Comparison of ENCODE assay signal across 8 mouse cellular contexts in genomic region chrX:93832337-93832884, GRCm38 (mm10). TPM values are rescaled to one million over a fixed set of nuclear protein-coding genes. Genes with fewer than 3 reads are reported as not detected.
DNase-seq lines count a peak whose midpoint lies in the region; ATAC-seq and TF ChIP-seq lines count a peak whose summit lies in the region.

No protein-coding gene starts in this region.

- no peaks in the 10 kb centered on the region for H3K36me3 ChIP-seq in kidney, postnatal 0 days (ENCODE audit: insufficient read depth, low read length)
- no peaks in the 10 kb centered on the region for H3K36me3 ChIP-seq in hindbrain, embryonic 16.5 days (ENCODE audit: control insufficient read depth, insufficient read depth, low read length)
- H3K36me3 ChIP-seq in midbrain, postnatal 0 days (ENCODE audit: insufficient read depth, low read length), result no peaks in the 10 kb centered on the region

- no peaks in the 10 kb centered on the region for H3K27me3 ChIP-seq in kidney, postnatal 0 days (ENCODE audit: insufficient read depth, low read length)
- H3K27me3 ChIP-seq in hindbrain, embryonic 16.5 days (replicated peaks; ENCODE audit: control insufficient read depth, insufficient read depth, low read length), result no peaks in the 10 kb centered on the region
- H3K27me3 ChIP-seq in midbrain, postnatal 0 days (ENCODE audit: insufficient read depth, low read length), result no peaks in the 10 kb centered on the region

- ATAC-seq in kidney, postnatal 0 days (replicated peaks; ENCODE audit: low FRiP score, low read depth), result no peak; the same call in 1 of the 2 replicates
- ATAC-seq in hindbrain, embryonic 16.5 days, result no peak
- ATAC-seq in midbrain, postnatal 0 days (ENCODE audit: low FRiP score), result no peak

- H3K9me3 ChIP-seq in kidney, postnatal 0 days (replicated peaks; ENCODE audit: low read length), result no peaks in the 10 kb centered on the region
- peaks cover 3% of the 10 kb centered on the region; the same call in 1 of the 2 replicates for H3K9me3 ChIP-seq in hindbrain, embryonic 16.5 days (ENCODE audit: control insufficient read depth, low read length)
- H3K9me3 ChIP-seq in midbrain, postnatal 0 days (ENCODE audit: low read length), result no peaks in the 10 kb centered on the region

- H3K9ac ChIP-seq in kidney, postnatal 0 days (ENCODE audit: low read depth, low read length), result 0 out of 2 replicates have a peak overlapping the region, but pooled peaks have one; percentile 27
- H3K9ac ChIP-seq in hindbrain, embryonic 16.5 days (ENCODE audit: low read depth, low read length), result peak overlapping the region; percentile 68
- H3K9ac ChIP-seq in midbrain, postnatal 0 days (replicated peaks; ENCODE audit: low read length, poor library complexity, severe bottlenecking), result peak overlapping the region; percentile 36; the same call in 1 of the 2 replicates

- no peaks in the 10 kb centered on the region for H3K4me1 ChIP-seq in kidney, postnatal 0 days (replicated peaks; ENCODE audit: insufficient read depth, low read length)
- 0 out of 2 replicates have a peak, but pooled peaks cover 1% of the 10 kb centered on the region for H3K4me1 ChIP-seq in cortical plate, adult 2 months (ENCODE audit: control insufficient read depth, insufficient read depth, low read length)
- 0 out of 2 replicates have a peak, but pooled peaks cover 2% of the 10 kb centered on the region for H3K4me1 ChIP-seq in hindbrain, embryonic 16.5 days (ENCODE audit: control insufficient read depth, insufficient read depth, low read depth, low read length)
- H3K4me1 ChIP-seq in midbrain, postnatal 0 days (ENCODE audit: insufficient read depth, low read length), result no peaks in the 10 kb centered on the region

- DNase-seq in kidney, postnatal 0 days (ENCODE audit: low spot score), result no peak
- no peak for DNase-seq in kidney, postnatal 10 days
- DNase-seq in midbrain, postnatal 0 days (ENCODE audit: low spot score), result peak; percentile 0
- no peak for DNase-seq in retina, embryonic 14.5 days (ENCODE audit: low spot score)
- no peak for DNase-seq in adrenal gland, adult 2 months
- DNase-seq in ovary, adult 18-20 months (ENCODE audit: low spot score), result no peak

- H3K4me3 ChIP-seq in kidney, postnatal 0 days (replicated peaks; ENCODE audit: low read depth, low read length), result peak overlapping the region; percentile 55
- H3K4me3 ChIP-seq in cortical plate, adult 2 months (ENCODE audit: insufficient read depth, low read length), result peak overlapping the region; percentile 81
- H3K4me3 ChIP-seq in hindbrain, embryonic 16.5 days (ENCODE audit: low read length), result peak overlapping the region; percentile 63
- peak overlapping the region; percentile 58 for H3K4me3 ChIP-seq in midbrain, postnatal 0 days (ENCODE audit: low read depth, low read length)

- peak overlapping the region; percentile 89 for H3K27ac ChIP-seq in kidney, postnatal 0 days
- peak overlapping the region; percentile 74 for H3K27ac ChIP-seq in cortical plate, adult 2 months (ENCODE audit: insufficient read depth, low read length)
- peak overlapping the region; percentile 56; the same call in 1 of the 2 replicates for H3K27ac ChIP-seq in hindbrain, embryonic 16.5 days (ENCODE audit: low read depth, low read length)
- H3K27ac ChIP-seq in midbrain, postnatal 0 days (ENCODE audit: low read depth, low read length), result peak overlapping the region; percentile 38; the same call in 1 of the 2 replicates

- WGBS in kidney, postnatal 0 days, result 45% methylated on average over 14 of the region's 14 CpGs
- 34% methylated on average over 14 of the region's 14 CpGs for WGBS in hindbrain, embryonic 16.5 days
- 43% methylated on average over 12 of the region's 14 CpGs for WGBS in midbrain, postnatal 0 days

- peak overlapping the region; percentile 61 for H3K4me2 ChIP-seq in kidney, postnatal 0 days (ENCODE audit: low read length)
- H3K4me2 ChIP-seq in hindbrain, embryonic 16.5 days (ENCODE audit: low read length), result peak overlapping the region; percentile 67
- H3K4me2 ChIP-seq in midbrain, postnatal 0 days (ENCODE audit: low read depth, low read length, poor library complexity, severe bottlenecking), result peak overlapping the region; percentile 48

- no peak for TF ChIP-seq POLR2A in cortical plate, adult 2 months (IDR thresholded peaks at IDR 0.05; ENCODE audit: extremely low read depth, insufficient read depth, low read length)

- no peak for TF ChIP-seq CTCF in kidney, postnatal 0 days (IDR thresholded peaks at IDR 0.05; ENCODE audit: low read depth)
- no peak for TF ChIP-seq CTCF in cortical plate, adult 2 months (IDR thresholded peaks at IDR 0.05; ENCODE audit: extremely low read depth, insufficient read depth, low read length)
- TF ChIP-seq CTCF in midbrain, postnatal 0 days (IDR thresholded peaks at IDR 0.05), result no peak

RNA-seq across cellular contexts. Expression of gene Pdk3, which starts 0.4 kb away (rescaled TPM):
- polyA plus RNA-seq in kidney, postnatal 0 days (2015; fragmentation: Nextera tagmentation; extraction: Ambion mirVana), result 48.9 and 55.1 TPM in 2 replicates
- 23.2 and 25.2 TPM in 2 replicates for polyA plus RNA-seq in cortical plate, adult 2 months (2012; rRNA removed)
- polyA plus RNA-seq in hindbrain, embryonic 16.5 days (2015; fragmentation: Nextera tagmentation; extraction: Ambion mirVana), result 23.4 and 24.7 TPM in 2 replicates
- 19.5 and 23.1 TPM in 2 replicates for total RNA-seq in midbrain, postnatal 0 days (2014; rRNA removed)
- 14.7 and 14.9 TPM in 2 replicates for polyA plus RNA-seq in midbrain, postnatal 0 days (2015; fragmentation: Nextera tagmentation; extraction: Ambion mirVana)
- total RNA-seq in adrenal gland, adult 2 months (2021), result 10 to 100 TPM; 10.1 to 19.8 TPM
- 9.8 and 10.7 TPM in 2 replicates for polyA plus RNA-seq in adrenal gland, adult 2 months (2012; rRNA removed)

Comparison
In these comparisons a context has a peak if more than half of its experiments do, and no peak if none do; other contexts are left out.
1. H3K27ac ChIP-seq: peak in every context shown above with its lines; median percentile 89 in kidney, postnatal 0 days; 74 in cortical plate, adult 2 months; 56 in hindbrain, embryonic 16.5 days; 38 in midbrain, postnatal 0 days.